Mouse (Mus musculus): ENCODE measurements around the gene Bcl9.

DNA sequence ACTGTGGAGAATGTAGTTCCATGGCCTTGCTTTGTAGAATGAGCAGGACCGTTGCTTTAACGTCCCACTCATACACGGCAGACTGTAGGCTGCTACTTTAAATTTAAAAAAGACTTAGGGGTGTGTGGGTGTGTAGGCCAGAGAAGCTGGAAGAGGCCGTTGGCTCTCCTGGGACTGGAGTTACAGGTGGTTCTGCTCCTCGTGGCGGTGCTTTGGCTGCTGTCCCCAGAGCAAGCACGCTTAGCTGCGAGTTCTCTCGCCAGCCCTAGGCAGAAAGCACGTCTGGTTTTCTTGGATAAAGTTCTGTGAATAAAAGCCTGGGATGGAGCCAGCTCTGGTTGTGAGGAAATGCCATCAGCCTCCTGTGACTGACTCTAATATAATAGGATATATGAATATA, 136.8 kb downstream of the Bcl9 start:
- no peak for TF ChIP-seq POLR2A (IDR thresholded peaks at IDR 0.05; ENCODE audit: control insufficient read depth, extremely low read depth, insufficient read depth, low read length, poor library complexity)
- no peak for TF ChIP-seq CTCF (IDR thresholded peaks at IDR 0.05; ENCODE audit: borderline replicate concordance, control insufficient read depth, extremely low read depth, insufficient read depth, low read length, poor library complexity)

All from thymus, adult 2 months (tissue).